Mouse (Mus musculus) thymus, postnatal 4 days (tissue): Measurements from ENCODE around the gene 1110002E22Rik.

ENCODE experiments used
- DNase-seq: peaks from one replicate; pipeline ENCODE4 v3.0.0; 2021

The 1110002E22Rik gene

DNA sequence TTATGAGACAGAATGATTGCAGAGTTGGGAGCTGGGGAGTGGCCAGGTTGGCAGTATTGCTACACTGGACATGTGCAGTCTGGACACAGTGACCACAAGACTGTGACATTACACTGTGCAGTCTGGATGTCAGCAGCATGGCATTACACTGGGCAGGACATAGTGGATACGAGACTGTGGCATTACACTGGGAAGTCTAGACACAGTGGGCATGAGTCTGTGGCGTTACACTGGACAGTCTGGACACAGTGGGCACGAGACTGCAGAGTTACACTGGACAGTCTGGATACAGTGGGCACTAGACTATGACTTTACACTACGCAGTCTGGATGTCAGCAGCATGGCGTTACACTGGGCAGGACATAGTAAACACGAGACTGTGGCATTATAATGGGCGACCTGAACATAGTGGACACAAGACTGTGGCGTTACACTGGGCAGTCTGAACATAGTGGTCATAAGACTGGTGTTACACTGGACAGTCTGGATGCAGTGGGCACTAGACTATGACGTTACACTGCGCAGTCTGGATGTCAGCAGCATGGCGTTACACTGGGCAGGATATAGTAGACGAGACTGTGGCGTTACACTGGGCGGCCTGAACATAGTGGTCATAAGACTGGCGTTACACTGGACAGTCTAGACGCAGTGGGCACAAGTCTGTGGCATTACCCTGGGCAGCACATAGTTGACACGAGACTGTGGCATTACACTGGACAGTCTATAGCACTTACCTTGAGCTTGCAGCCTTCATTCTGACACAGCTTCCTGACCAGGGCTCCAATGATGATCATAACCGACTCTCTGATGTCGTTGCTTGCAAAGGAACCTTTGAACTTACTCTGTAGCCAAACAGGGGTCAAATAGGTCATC, 46.3 kb downstream of the 1110002E22Rik start:
- DNase-seq = no peak

GRCm38 (mm10) chr3:138114106-138114505, 49.3 kb downstream of the 1110002E22Rik start:
- no peak for DNase-seq

- DNase-seq = no peak
Measured at GRCm38 (mm10) chr3:138116871-138117270, 52.0 kb downstream of the 1110002E22Rik start.

DNA sequence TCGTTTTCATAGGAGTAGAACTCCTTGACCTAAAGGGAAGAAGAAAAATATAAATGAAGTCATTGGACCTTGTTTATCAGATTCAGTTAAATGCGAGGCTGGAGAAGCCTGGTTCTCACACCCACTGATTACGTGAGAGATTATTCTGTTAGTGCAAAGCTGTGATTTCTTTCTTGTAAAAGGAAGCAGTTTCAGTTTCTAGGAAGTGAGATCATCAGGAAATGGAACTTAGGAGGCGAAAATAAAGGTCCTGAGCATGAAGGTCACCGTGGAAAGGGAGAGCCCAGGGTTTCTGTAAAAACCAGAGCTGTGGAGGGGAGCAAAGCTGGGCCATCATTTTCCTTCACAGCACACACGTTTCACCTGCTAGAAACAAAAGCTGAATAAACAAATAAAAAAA, 53.5 kb downstream of the 1110002E22Rik start:
- DNase-seq = no peak

DNA sequence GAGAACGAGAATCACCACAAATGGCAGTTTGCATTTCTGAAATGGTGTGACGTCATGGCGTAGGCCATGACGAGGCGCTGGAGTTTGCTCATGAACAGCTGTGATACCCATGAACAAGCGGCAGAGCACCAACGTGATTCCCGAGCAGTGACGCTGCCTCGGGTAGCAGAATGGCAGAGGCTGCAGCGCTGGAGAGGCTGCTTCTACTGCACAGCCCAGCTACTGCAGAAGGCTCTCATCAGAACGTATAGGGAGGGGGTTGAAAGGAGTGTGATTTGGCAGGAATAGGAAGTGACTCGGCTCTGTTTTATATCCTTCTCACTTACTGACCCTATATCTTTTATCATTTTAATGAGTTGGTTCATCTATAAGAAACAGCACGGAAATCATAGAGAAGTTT, 54.0 kb downstream of the 1110002E22Rik start:
- DNase-seq = no peak

GRCm38 (mm10) chr3:138119444-138120105, 54.7 kb downstream of the 1110002E22Rik start:
- no peak for DNase-seq

DNA sequence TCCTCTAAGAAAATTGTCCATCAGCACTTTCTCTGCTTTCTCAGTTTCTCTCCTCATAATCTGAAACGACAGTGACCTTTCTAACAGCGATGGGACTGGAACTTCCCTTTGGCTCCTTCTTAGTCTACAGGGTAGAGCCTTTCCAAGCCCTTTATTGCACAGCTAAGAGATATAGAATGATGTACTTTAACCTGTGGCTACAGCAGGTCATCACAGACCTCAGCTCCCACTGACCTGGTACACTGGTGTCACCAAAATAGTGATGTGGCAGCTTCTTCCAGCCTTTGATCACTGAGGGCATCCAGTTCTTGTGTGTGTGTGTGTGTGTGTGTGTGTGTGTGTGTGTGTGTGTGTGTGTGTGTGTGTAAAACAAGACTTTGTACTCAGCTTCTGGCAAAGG, 56.6 kb downstream of the 1110002E22Rik start:
- no peak for DNase-seq

GRCm38 (mm10) chr3:138123842-138124241, 59.0 kb downstream of the 1110002E22Rik start:
- DNase-seq = no peak

- no peak for DNase-seq
Measured at GRCm38 (mm10) chr3:138129110-138129509, 64.3 kb downstream of the 1110002E22Rik start.

DNA sequence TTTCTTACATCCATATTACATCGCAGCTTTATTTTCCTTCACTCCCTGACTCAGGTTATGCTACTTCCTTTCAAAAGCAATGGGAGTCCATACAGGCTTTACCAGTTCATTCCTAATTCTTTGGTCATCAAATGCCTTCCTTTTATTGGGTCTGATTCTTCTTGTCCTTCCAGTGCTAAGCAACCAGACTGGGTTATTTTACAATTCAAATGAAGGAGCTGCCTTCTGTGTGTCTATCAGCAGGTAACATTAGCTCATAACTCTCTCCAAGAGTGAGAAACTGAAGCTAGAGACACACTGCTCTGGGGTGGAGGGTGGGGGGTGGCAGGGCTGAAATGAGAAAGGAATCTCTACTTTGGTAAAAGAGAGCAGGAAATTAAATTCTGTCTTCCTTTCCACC, 65.8 kb downstream of the 1110002E22Rik start:
- no peak for DNase-seq
